Mouse (Mus musculus): ENCODE results near the gene Hcn1.
"Not testable (repeated sequence)": the region's sequence is repeated elsewhere in the genome, so short reads cannot be mapped to it uniquely, and the experiment has no call there.

Gene Hcn1

DNA sequence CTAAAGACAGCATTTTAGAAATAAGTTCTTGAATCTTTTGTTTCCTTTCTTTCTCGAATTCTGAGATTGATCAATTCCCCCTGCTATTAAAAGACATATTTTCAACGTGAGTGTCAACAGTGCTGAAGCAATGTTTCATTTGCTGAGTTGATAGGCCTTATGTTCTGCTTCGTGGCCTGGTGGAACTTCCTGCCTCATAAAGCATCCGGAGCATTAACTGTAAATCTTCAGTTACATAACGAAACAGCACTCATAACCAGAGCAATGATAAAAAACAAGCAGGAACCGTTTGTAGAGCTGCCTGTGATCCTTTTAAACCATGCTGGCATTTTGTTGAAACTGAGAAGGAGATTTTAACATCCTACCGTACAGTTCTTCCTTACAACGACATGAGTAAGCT, 275.7 kb downstream of the Hcn1 start:
- DNase-seq (ENCODE audit: low spot score) = no peak

- DNase-seq (ENCODE audit: low spot score) = no peak
These were observed 278.5 kb downstream of the Hcn1 start for GRCm38 (mm10) chr13:117880471-117881225.

- no peak for DNase-seq (ENCODE audit: low spot score)
These were observed 290.0 kb downstream of the Hcn1 start for GRCm38 (mm10) chr13:117892076-117892475.

- no peak for DNase-seq (ENCODE audit: low spot score)
These were observed 295.9 kb downstream of the Hcn1 start for GRCm38 (mm10) chr13:117898052-117898451.

GRCm38 (mm10) chr13:117907801-117908200, 305.7 kb downstream of the Hcn1 start:
- DNase-seq (ENCODE audit: low spot score) = no peak

GRCm38 (mm10) chr13:117929734-117930133, 327.6 kb downstream of the Hcn1 start:
- DNase-seq (ENCODE audit: low spot score) = no peak

GRCm38 (mm10) chr13:117931746-117932145, 329.6 kb downstream of the Hcn1 start:
- DNase-seq (ENCODE audit: low spot score) = no peak

DNA sequence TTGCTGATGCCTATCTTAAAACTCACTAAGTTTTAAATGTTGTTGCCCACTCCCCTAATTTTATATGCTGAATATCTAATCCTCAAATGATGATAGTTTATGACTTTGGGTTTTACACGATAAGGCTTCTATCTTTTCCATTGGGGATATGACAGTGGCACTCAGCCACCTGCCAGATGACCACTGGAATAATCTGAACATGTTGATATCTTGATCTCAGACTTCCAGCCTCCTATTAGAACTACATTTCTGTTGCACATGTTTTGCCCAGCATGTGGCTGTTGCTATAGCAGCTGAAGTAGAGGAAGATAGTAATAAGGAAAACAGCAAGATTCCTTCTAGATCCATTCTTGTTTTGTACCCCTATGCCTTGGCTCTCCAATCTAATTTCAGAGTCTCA, 336.6 kb downstream of the Hcn1 start:
- no peak for DNase-seq (ENCODE audit: low spot score)

- no peak for DNase-seq (ENCODE audit: low spot score)
These were observed 338.6 kb downstream of the Hcn1 start for GRCm38 (mm10) chr13:117940536-117941280.

GRCm38 (mm10) chr13:117946843-117947242, 344.7 kb downstream of the Hcn1 start:
- DNase-seq (ENCODE audit: low spot score) = no peak

DNA sequence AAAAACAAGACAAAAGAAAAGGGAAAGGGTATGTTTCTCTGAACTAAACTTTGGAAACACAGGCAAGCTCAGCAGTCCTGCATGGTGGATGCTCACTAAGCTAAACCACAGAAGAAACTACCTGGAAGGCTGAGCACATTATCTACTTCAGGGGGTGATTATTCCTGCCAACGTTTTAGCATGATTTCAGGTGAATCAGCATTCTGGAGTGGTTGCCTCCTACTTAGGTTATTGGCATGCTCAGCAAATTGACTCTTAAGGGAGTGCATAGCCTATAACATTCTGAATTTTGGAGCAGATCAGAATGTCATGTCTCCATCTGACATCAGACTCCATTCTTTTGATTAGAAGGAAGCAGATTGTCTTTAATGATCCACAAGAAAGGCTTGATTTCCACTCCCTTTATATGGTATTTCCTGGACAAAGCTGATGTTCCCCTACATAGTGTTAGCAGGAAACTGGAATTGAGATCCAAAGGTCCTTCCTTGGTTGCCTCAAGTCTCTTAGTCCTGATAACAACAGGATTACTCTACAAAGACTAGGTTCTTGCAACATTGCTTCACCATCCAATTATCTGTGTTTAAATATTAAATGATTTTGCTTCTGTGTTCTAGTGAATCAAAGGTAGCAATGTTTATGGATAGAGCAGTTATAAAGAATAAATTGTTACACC, 345.7 kb downstream of the Hcn1 start:
- DNase-seq (ENCODE audit: low spot score) = no peak

GRCm38 (mm10) chr13:117958496-117959421, 356.6 kb downstream of the Hcn1 start:
- DNase-seq (ENCODE audit: low spot score) = no peak

GRCm38 (mm10) chr13:117964620-117965019, 362.5 kb downstream of the Hcn1 start:
- no peak for DNase-seq (ENCODE audit: low spot score)

DNA sequence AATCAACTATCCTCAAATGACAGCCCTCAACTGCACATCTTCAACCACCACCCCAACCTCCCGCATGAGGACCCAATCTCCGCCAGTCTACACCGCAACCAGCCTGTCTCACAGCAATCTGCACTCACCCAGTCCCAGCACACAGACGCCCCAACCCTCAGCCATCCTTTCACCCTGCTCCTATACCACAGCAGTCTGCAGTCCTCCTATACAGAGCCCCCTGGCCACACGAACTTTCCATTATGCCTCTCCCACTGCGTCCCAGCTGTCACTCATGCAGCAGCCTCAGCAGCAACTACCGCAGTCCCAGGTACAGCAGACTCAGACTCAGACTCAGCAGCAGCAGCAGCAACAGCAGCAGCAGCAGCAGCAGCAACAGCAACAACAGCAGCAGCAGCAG, 373.3 kb downstream of the Hcn1 start:
- no peak for DNase-seq (ENCODE audit: low spot score)

DNA sequence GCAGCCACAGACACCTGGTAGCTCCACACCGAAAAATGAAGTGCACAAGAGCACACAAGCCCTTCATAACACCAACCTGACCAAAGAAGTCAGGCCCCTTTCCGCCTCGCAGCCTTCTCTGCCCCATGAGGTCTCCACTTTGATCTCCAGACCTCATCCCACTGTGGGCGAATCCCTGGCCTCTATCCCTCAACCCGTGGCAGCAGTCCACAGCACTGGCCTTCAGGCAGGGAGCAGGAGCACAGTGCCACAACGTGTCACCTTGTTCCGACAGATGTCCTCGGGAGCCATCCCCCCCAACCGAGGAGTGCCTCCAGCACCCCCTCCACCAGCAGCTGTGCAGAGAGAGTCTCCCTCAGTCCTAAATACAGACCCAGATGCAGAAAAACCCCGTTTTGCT, 373.7 kb downstream of the Hcn1 start:
- DNase-seq (ENCODE audit: low spot score) = no peak

GRCm38 (mm10) chr13:117984339-117984738, 382.2 kb downstream of the Hcn1 start:
- no peak for DNase-seq (ENCODE audit: low spot score)

DNA sequence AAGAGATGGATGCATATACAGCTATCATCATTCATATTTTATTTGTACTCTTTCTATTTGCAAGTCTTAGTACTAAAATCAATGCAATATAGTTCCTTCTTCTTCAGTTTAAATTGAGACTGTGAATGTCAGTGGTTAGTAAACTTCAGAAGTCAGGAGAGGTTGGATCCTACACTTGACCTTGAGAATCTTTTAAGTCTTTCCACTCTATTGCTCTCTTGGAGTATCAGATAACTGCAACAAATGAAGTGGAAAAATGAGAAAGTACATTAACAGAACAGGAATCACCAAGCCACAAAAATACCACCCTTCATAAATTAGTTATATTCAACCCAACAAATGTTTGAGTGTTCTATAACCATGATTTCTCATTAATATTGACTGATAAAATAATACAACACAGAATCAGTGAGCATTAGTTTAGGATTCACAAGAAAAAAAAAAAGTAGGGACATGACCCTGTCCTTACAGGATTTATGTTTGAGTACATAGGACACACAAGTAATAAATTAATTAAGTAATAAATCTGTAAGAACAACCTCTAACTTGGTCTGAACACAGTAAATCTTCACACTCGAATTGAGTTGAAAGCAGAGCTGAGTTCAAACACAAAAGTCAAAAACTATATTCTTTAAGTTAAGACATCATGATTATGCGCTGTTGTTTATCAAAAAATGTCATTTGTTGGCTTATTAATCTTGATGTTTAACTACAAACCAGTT, 397.8 kb downstream of the Hcn1 start:
- no peak for DNase-seq (ENCODE audit: low spot score)

GRCm38 (mm10) chr13:118000538-118000937, 398.4 kb downstream of the Hcn1 start:
- no peak for DNase-seq (ENCODE audit: low spot score)

DNA sequence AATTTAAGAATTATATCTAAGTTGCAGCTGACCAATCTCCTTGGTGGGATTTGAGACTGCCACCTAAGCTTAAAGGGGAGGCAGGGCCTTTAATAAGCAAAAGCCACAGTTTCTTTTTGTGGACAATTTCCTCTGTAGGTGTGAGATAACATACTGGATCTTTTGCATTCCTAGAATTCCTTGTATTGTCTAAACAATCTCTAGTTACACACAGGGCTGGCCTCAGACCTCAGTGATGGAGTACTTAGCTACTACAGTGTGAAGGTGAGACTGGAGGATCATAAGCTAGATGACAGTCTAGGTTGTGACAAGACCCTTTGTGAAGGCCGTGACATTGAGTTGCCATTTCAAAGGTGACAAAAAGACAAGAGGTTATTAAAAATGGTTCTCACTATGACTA, 419.1 kb downstream of the Hcn1 start:
- DNase-seq (ENCODE audit: low spot score) = no peak

- DNase-seq (ENCODE audit: low spot score) = not testable (repeated sequence)
These were observed 420.8 kb downstream of the Hcn1 start for GRCm38 (mm10) chr13:118022891-118023290.

GRCm38 (mm10) chr13:118023381-118023780, 421.3 kb downstream of the Hcn1 start:
- DNase-seq (ENCODE audit: low spot score) = no peak
